Mouse (Mus musculus) urinary bladder, adult 2 months (tissue): Measurements from ENCODE around the gene Klk1b4. TPM values are rescaled to one million over a fixed set of nuclear protein-coding genes. Genes with fewer than 3 reads are reported as not detected.
"Not testable (repeated sequence)": the region's sequence is repeated elsewhere in the genome, so short reads cannot be mapped to it uniquely, and the experiment has no call there.

Experiments used
- DNase-seq: peaks from one replicate; pipeline ENCODE4 v3.0.0; 2022; ENCODE audit warnings: low spot score
- polyA plus RNA-seq: library from polyadenylated mRNA; depleted of rRNA; stranded (reverse); fragments of >200 nt; gene quantifications from 2 replicates; pipeline ENCODE4 v1.2.3, GENCODE M21; 2012; rRNA removed

The Klk1b4 gene
- not detected in 2 replicates for polyA plus RNA-seq

- not testable (repeated sequence) for DNase-seq
Observed at GRCm38 (mm10) chr7:44207135-44207534, at the start of gene Klk1b4. Klk1b4 (plus strand) TSS chr7:44207435.

- DNase-seq = no peak
Observed at GRCm38 (mm10) chr7:44179299-44180045, 27.8 kb upstream of the Klk1b4 start.

GRCm38 (mm10) chr7:44186516-44186915 is 20.7 kb upstream of the Klk1b4 start:
- DNase-seq = not testable (repeated sequence)

GRCm38 (mm10) chr7:44187936-44188335 is 19.3 kb upstream of the Klk1b4 start, which contains the start of gene Klk1b24:
Klk1b24 (plus strand) TSS chr7:44188236.
- DNase-seq = not testable (repeated sequence)

- peak; percentile 10 for DNase-seq
Observed at GRCm38 (mm10) chr7:44193466-44193865, 13.8 kb upstream of the Klk1b4 start.

GRCm38 (mm10) chr7:44197891-44198290 is 9.3 kb upstream of the Klk1b4 start, which contains the start of gene Klk1b3:
Klk1b3 (plus strand) TSS chr7:44198191.
- no peak for DNase-seq

- DNase-seq = no peak
Observed at GRCm38 (mm10) chr7:44208307-44208706, 1.1 kb downstream of the Klk1b4 start.

- no peak for DNase-seq
Observed at GRCm38 (mm10) chr7:44215645-44216044, 8.4 kb downstream of the Klk1b4 start, which contains the start of gene Klk1b5. Klk1b5 (plus strand) TSS chr7:44215945.

- not testable (repeated sequence) for DNase-seq
Observed at GRCm38 (mm10) chr7:44221601-44222000, 14.4 kb downstream of the Klk1b4 start.

GRCm38 (mm10) chr7:44222335-44222734 is 15.1 kb downstream of the Klk1b4 start:
- not testable (repeated sequence) for DNase-seq

GRCm38 (mm10) chr7:44225076-44225475 is 17.8 kb downstream of the Klk1b4 start, which contains the start of gene Klk1:
Klk1 (plus strand) TSS chr7:44225360.
- DNase-seq = no peak

GRCm38 (mm10) chr7:44235909-44236308 is 28.7 kb downstream of the Klk1b4 start, which contains the start of gene Gm36864:
Gm36864 (plus strand) TSS chr7:44236177.
- no peak for DNase-seq

GRCm38 (mm10) chr7:44239913-44240312 is 32.7 kb downstream of the Klk1b4 start:
- DNase-seq = no peak

GRCm38 (mm10) chr7:44240712-44241111 is 33.5 kb downstream of the Klk1b4 start:
- DNase-seq = no peak

GRCm38 (mm10) chr7:44241163-44241562 is 33.9 kb downstream of the Klk1b4 start:
- no peak for DNase-seq

GRCm38 (mm10) chr7:44244080-44244479 is 36.8 kb downstream of the Klk1b4 start:
- DNase-seq = no peak

- DNase-seq = peak; percentile 89
Observed at GRCm38 (mm10) chr7:44246055-44246983, 39.1 kb downstream of the Klk1b4 start, which contains the start of the genes 1700028J19Rik and 2410002F23Rik. 1700028J19Rik (minus strand) TSS chr7:44246695. 2410002F23Rik (plus strand) TSS chr7:44246722.

- DNase-seq = peak; percentile 42
Observed at GRCm38 (mm10) chr7:44246984-44247470, 39.8 kb downstream of the Klk1b4 start.

- DNase-seq = no peak
Observed at GRCm38 (mm10) chr7:44247971-44248370, 40.7 kb downstream of the Klk1b4 start.

GRCm38 (mm10) chr7:44249248-44249647 is 42.0 kb downstream of the Klk1b4 start:
- DNase-seq = no peak

GRCm38 (mm10) chr7:44250732-44251275 is 43.6 kb downstream of the Klk1b4 start:
- DNase-seq = not testable (repeated sequence)
